Mouse (Mus musculus) midbrain, embryonic 16.5 days (tissue): Measurements from ENCODE around the gene Gm17359. TPM values are rescaled to one million over a fixed set of nuclear protein-coding genes. Genes with fewer than 3 reads are reported as not detected.

Experiments
- ATAC-seq: fragments of 200-750 bp; cut with Nextera tagmentation; 2 replicates; pipeline ENCODE4 v1.8.0; 2017; ENCODE audit warnings: moderate TSS enrichment
- H3K27ac ChIP-seq: fragments of 300-500 bp; sonication (generic); 2 replicates; pipeline ENCODE4 v1.5.1; 2014; ENCODE audit warnings: mild to moderate bottlenecking, low read length, mixed read lengths
- H3K27me3 ChIP-seq: fragments of 300-500 bp; sonication (generic); 2 replicates; pipeline ENCODE4 v1.6.1; 2014; ENCODE audit warnings: low read depth, low read length, mixed read lengths; ENCODE audit not compliant: control insufficient read depth, insufficient read depth
- H3K36me3 ChIP-seq: fragments of 300-500 bp; sonication (generic); 2 replicates; pipeline ENCODE4 v1.6.1; 2014; ENCODE audit warnings: mild to moderate bottlenecking, low read length, moderate library complexity, mixed read lengths; ENCODE audit not compliant: control insufficient read depth, insufficient read depth
- H3K4me1 ChIP-seq: fragments of 300-500 bp; sonication (generic); 2 replicates; pipeline ENCODE4 v1.6.1; 2014; ENCODE audit warnings: mild to moderate bottlenecking, low read length, mixed read lengths; ENCODE audit not compliant: control insufficient read depth, insufficient read depth
- H3K4me2 ChIP-seq: fragments of 300-500 bp; sonication (generic); 2 replicates; pipeline ENCODE4 v1.6.1; 2014; ENCODE audit warnings: mild to moderate bottlenecking, low read length, mixed read lengths
- H3K4me3 ChIP-seq: fragments of 300-500 bp; sonication (generic); 2 replicates; pipeline ENCODE4 v1.5.1; 2014; ENCODE audit warnings: low read depth, mild to moderate bottlenecking, low read length, moderate library complexity, mixed read lengths
- H3K9ac ChIP-seq: fragments of 300-500 bp; sonication (generic); 2 replicates; pipeline ENCODE4 v1.6.1; 2014; ENCODE audit warnings: low read depth, low read length, mixed read lengths
- H3K9me3 ChIP-seq: fragments of 300-500 bp; sonication (generic); replicated peaks from 2 replicates; pipeline ENCODE4 v1.6.1; 2014; ENCODE audit warnings: mild to moderate bottlenecking, low read length, mixed read lengths; ENCODE audit not compliant: control insufficient read depth, poor library complexity, severe bottlenecking
- WGBS: fragments of 180-500 bp; shearing (Covaris S2); extraction: QIAGEN DNeasy Blood & Tissue Kit; methylation state at CpG from one replicate; pipeline ENCODE4 v1.1.7; 2014; 5-methylcytosine and 5-hydroxymethylcytosine counted together
- polyA plus RNA-seq: library from polyadenylated mRNA; unstranded; fragments of >200 nt; fragmentation: Nextera tagmentation; extraction: Ambion mirVana; gene quantifications from 2 replicates; pipeline ENCODE4 v1.2.1, GENCODE M21; 2015

Gene Gm17359
- polyA plus RNA-seq, 1 experiment from 2014 or later = not detected

GRCm38 (mm10) chr3:79299401-79299800 lies 37.1 kb upstream of the Gm17359 start:
- Histone ChIP-seq H3K9me3 (no peaks in the 10 kb centered on the region), H3K4me1 (no peaks in the 10 kb centered on the region), H3K9ac (no peak overlapping the region), H3K27me3 (no peaks in the 10 kb centered on the region), H3K36me3 (no peaks in the 10 kb centered on the region), H3K27ac (no peak overlapping the region), H3K4me3 (no peak overlapping the region), H3K4me2 (no peak overlapping the region)
- no peak for ATAC-seq
- WGBS = 89% methylated on average over 15 of the region's 15 CpGs

- WGBS = 93% methylated on average over 4 of the region's 4 CpGs
- Histone ChIP-seq H3K4me1 (no peaks in the 10 kb centered on the region), H3K36me3 (no peaks in the 10 kb centered on the region), H3K27ac (no peak overlapping the region), H3K9me3 (no peaks in the 10 kb centered on the region), H3K27me3 (no peaks in the 10 kb centered on the region), H3K4me3 (no peak overlapping the region), H3K4me2 (no peak overlapping the region), H3K9ac (no peak overlapping the region)
- ATAC-seq = no peak
These were observed 27.9 kb upstream of the Gm17359 start for GRCm38 (mm10) chr3:79308605-79309004.

GRCm38 (mm10) chr3:79310184-79310583 lies 26.3 kb upstream of the Gm17359 start:
- Histone ChIP-seq H3K4me3 (no peak overlapping the region), H3K4me1 (peaks cover 9% of the 10 kb centered on the region), H3K9ac (no peak overlapping the region), H3K9me3 (no peaks in the 10 kb centered on the region), H3K27ac (no peak overlapping the region), H3K36me3 (no peaks in the 10 kb centered on the region), H3K27me3 (no peaks in the 10 kb centered on the region), H3K4me2 (no peak overlapping the region)
- 90% methylated on average over 7 of the region's 7 CpGs for WGBS
- ATAC-seq = no peak

DNA sequence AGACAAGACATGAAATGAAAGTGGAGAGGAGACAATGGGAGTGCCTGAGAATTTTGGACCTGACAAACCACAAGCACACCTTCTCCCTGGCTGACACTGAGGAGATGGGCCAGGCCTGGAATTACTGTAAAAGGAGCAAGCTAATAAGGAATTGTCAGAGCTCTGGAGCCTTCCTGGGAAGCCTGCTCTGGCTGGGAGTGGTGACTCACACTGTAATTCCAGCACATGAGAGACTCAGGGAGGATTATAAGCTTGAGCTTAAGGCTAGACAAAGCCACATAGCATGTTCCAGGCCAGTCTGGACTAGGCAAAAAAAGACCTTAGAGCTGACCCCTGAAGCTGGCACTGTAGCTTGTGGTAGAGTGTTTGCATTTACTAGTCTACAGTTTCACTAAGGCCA lies 24.6 kb upstream of the Gm17359 start:
- H3K4me3 ChIP-seq = no peak overlapping the region
- no peaks in the 10 kb centered on the region for H3K9me3 ChIP-seq
- no peak overlapping the region for H3K27ac ChIP-seq
- no peak overlapping the region for H3K4me2 ChIP-seq
- peaks cover 9% of the 10 kb centered on the region for H3K4me1 ChIP-seq
- no peak for ATAC-seq
- H3K27me3 ChIP-seq = no peaks in the 10 kb centered on the region
- H3K9ac ChIP-seq = no peak overlapping the region
- no peaks in the 10 kb centered on the region for H3K36me3 ChIP-seq

DNA sequence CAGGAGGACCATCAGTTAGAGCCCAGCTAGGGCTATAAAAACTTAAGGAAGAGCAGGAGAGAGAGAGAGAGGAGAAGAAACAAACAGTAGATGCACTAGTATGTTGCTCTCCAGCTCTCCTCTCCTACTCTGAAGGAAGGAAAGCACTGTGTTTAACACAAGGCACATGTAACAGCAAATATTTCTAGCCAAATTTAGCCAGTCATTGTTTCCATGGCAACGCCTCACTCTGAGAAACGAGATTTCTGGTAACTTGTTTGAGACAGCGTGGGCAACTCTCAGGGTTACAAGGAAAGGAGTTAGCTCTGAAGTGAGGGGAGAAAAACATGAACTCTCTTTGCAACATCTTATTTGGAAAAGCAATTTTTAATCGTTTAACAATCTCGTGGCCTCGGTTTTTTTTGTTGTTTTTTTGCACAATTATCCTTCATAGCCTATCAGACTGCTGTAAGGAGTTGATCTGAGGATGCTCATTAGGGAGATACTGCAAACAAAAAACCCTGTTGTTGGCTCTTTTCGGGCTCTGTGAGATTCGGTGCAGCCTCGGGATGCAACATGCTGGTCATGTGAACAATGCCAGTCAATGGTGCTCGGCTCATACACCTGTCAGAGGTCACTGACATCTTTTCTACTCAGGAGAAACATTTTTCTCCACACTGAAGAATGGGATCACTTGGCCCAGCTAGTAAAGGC lies 22.3 kb upstream of the Gm17359 start:
- 39% methylated on average over 10 of the region's 10 CpGs for WGBS

GRCm38 (mm10) chr3:79324697-79325526 lies 11.5 kb upstream of the Gm17359 start:
- Histone ChIP-seq H3K36me3 (no peaks in the 10 kb centered on the region), H3K27ac (no peak overlapping the region), H3K9ac (no peak overlapping the region), H3K4me3 (no peak overlapping the region), H3K4me2 (no peak overlapping the region), H3K9me3 (no peaks in the 10 kb centered on the region), H3K4me1 (peaks cover 7% of the 10 kb centered on the region; the same call in 1 of the 2 replicates), H3K27me3 (no peaks in the 10 kb centered on the region)
- WGBS = 35% methylated on average over 10 of the region's 10 CpGs
- ATAC-seq = peak; percentile 72

More for the DNA sequence above, 22.3 kb upstream of the Gm17359 start:
- peak overlapping the region; percentile 31 for H3K4me2 ChIP-seq
- H3K4me3 ChIP-seq = no peak overlapping the region
- ATAC-seq = peak; percentile 87
- H3K27me3 ChIP-seq = no peaks in the 10 kb centered on the region
- H3K4me1 ChIP-seq = peaks cover 9% of the 10 kb centered on the region
- no peaks in the 10 kb centered on the region for H3K36me3 ChIP-seq
- H3K27ac ChIP-seq = peak overlapping the region; percentile 55; the same call in 1 of the 2 replicates
- H3K9ac ChIP-seq = no peak overlapping the region
- no peaks in the 10 kb centered on the region for H3K9me3 ChIP-seq

DNA sequence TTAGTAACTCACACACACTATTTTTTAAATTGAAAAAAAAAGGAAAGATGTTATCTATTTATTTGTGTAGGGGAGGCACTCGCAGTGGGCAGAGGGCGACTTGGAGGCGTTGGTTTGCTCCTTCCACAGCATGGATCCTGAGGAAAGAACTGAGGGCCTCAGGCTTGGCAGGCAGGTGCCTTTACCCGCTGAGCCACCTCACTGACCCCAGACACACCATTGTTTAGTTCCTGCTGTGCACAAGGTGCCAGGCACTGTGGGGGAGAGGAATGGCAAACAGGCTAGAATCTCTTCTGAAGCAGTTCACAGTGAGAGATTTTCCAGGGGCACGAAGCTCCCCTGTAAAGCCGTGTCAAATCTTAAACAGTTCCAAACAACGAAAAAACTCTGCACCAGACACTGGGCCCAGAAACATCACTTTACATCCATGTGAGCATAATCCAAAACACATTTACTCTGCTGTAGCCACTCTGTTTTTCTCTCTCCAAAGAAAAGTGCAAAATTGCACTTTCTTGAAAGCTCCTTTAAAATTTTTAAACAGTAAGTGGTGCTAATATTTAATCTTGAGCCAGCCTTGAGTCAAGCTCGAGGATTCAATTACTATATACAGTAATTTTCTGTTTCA lies 6.7 kb upstream of the Gm17359 start:
- peaks cover 4% of the 10 kb centered on the region; the same call in 1 of the 2 replicates for H3K4me1 ChIP-seq
- no peaks in the 10 kb centered on the region for H3K36me3 ChIP-seq
- ATAC-seq = 0 out of 2 replicates have a peak, but pooled peaks have one; percentile 25
- H3K4me2 ChIP-seq = no peak overlapping the region
- WGBS = 19% methylated on average over 8 of the region's 8 CpGs
- no peak overlapping the region for H3K4me3 ChIP-seq
- H3K27ac ChIP-seq = no peak overlapping the region
- H3K9me3 ChIP-seq = no peaks in the 10 kb centered on the region
- H3K9ac ChIP-seq = no peak overlapping the region
- no peaks in the 10 kb centered on the region for H3K27me3 ChIP-seq

DNA sequence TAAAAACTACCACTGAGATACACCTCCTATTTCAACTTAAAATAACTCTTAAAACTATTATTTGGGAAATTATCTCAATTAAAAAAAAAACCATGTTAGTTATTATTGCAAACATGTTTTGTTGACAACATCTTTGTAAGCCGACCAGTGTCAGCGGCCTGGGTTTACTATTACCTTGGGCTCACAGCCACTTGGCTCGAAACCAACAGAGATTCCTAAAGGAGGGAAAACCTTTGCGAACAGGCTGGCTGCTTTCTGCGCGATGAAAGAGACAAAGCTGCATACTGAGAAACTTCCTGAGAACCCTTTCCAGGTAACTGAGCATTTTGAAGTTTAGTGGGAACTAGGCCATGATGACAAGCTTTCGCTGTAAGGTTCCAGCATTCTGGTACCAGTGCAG lies 3.4 kb upstream of the Gm17359 start:
- no peaks in the 10 kb centered on the region for H3K36me3 ChIP-seq
- ATAC-seq = no peak
- no peaks in the 10 kb centered on the region for H3K27me3 ChIP-seq
- peaks cover 4% of the 10 kb centered on the region; the same call in 1 of the 2 replicates for H3K4me1 ChIP-seq
- no peak overlapping the region for H3K27ac ChIP-seq
- H3K9ac ChIP-seq = no peak overlapping the region
- no peak overlapping the region for H3K4me3 ChIP-seq
- no peaks in the 10 kb centered on the region for H3K9me3 ChIP-seq
- no peak overlapping the region for H3K4me2 ChIP-seq
- 89% methylated on average over 7 of the region's 7 CpGs for WGBS
